Mouse (Mus musculus) megakaryocyte-erythroid progenitor cell, adult 5-6 weeks (primary cell): ENCODE measurements around the gene Psd4. TPM values are rescaled to one million over a fixed set of nuclear protein-coding genes. Genes with fewer than 3 reads are reported as not detected.
A peak's percentile ranks its signal among the peaks of the same experiment; 100 is the strongest.

Experiments
- ATAC-seq: replicated peaks from 2 replicates; pipeline ENCODE4 v1.8.0; 2016; ENCODE audit warnings: mild to moderate bottlenecking, inconsistent platforms; ENCODE audit not compliant: severe bottlenecking, poor library complexity, low FRiP score, low TSS enrichment
- total RNA-seq, 2 experiments: library from RNA; stranded (forward) in 1 of 2; stranded (reverse) in 1 of 2; fragments of 200-1000, 215-1000 nt in 1 of 2; fragments of >200 nt in 1 of 2; fragmentation: Nextera tagmentation in 1 of 2; gene quantifications; 2 replicates each; pipeline ENCODE4 v1.2.3; 2014 to 2017

The Psd4 gene
- total RNA-seq, 2 experiments from 2014 or later, result 32.4 to 50.2 TPM

DNA sequence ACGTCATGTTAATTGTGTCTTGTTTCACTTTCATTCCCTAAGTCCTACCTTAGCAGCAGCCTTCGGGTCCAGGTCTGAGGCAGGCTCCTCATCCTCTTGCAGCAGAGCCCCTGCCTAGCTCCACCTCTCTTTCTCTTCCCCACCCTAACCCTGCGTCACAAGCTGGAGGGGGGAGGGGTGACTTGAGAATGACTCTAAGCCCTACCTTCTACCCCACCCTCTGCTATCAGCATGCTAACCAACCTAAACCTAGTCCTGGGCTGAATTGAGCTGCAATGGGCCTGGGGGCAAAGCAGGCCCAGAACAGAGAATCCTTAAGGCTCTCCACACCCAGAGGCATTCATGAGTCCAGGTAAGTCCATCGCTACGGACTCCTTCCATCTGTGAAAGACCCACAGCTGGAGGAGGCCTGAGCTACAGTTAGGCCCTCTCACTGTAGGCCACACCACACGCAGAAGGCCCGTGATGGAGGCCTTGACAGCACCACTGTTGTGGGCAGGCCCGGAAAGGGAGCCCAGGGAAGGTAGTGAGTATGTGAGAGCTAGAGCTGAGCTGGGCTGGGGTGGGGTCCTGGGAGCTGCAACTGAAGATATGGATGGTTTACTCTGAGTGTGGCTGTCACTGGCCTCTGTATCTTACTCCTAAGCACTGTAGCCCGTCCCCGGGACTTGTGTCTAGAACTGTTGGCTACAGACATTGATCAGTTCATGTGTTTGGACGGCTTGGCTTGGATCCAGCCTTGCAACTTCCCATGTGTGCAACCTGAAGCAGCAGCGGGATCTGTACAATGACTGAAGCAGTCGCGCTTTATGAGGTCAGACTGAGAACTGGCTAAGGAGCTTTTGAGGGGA, 18.0 kb downstream of the Psd4 start:
- ATAC-seq, result peak; percentile 86

DNA sequence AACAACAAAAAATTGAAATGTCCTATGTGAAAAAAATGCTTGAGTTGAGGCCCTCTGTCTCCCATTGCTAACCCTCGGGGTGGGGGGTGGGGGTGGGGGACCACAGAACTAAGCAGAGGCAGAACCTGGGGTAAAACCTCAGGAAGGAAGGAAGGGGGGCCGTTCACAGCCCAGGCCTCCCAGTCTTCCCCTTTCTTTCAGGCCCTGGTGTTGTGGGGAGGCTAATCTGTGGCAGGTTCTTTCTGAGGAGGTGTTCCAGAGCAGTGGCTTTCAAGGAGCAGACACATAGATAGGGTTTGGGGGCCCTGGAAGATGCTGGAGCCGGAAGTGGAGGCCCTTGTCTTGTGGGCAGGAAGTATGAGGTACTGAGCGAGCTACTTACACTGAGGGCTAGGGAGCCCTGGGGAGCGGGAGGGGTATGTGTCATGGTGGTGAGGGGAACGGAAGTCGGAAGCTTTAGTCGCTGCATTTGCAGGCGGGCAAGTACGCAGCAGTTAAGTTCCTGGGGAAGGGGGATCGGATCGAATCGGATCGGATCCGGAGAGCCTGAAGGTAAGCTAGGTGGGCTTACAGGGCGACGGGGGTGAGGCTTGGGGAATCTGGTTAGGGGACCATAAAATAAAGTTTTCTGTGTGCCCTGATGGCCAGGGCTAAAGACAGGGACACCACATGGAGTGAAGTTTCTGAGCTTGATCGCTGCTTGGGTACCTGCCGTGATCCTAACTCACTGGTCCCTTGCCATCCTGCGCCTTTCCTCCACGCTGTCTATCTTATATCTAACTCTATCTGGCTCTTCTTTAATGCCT, 19.0 kb downstream of the Psd4 start:
- ATAC-seq, result peak; percentile 59

DNA sequence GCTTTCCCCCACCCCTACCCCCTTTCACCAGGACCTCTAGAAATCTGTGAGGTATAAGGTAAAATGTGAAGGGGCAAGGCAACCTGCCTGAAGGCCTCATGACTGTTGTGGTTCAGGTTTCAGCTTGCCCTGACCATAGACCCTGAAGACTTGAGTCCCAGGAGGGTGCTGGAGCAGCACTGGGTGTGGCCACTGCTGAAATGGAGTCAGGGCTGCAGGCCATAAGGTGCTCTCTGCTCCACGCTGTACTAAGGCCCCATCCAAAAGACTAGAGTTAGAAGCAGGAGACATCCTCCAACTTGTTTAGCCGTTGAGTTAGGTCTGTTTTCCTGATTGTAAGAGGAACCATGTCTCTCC, 19.6 kb downstream of the Psd4 start:
- ATAC-seq, result no peak; the same call in 1 of the 2 replicates

DNA sequence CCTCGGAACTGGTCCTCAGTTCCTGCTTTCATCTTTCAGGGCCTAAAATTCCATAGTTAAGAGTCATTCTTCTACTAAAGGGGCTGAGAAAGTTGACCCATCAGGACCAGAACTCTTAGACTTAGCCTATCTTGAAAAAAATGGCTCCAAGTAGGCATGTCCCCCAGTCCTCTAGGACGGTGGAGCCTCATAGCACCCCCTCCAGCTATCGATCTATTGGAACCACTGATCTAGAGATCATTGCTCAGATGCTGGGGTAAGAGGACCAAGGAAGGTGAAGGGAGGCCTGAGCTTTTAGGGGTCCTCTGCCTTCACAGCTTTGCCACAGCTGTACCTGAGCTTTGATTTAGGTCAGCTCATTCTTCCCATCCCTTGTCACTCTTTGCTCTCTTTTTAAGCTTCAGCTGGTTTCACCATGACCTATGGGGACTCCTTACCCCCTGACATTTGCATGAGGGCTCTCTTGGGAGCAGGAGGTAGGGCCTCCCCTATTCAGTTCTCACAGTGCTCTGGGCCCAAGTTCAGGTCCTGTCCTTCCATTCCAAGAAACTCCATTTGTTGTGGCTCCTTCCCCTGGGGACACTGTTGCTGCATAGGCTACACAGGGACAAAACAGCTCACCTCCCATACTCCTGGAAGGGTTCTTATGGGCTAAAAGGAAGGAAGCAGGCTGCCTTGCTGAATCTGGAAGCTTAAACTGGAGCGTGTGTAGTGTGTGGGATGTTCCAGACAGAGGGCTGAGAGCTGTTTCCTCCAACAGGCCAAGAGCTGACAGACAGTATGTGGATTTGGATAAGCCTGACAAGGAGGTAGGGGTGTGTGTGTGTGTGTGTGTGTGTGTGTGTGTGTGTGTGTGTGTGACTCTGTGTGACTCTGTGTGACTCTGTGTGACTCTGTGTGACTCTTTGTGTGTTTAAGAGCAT, 20.2 kb downstream of the Psd4 start:
- ATAC-seq, result no peak

GRCm38 (mm10) chr2:24393251-24393650, 25.9 kb downstream of the Psd4 start:
- no peak for ATAC-seq

- peak; percentile 48; the same call in 1 of the 2 replicates for ATAC-seq
Observed at GRCm38 (mm10) chr2:24397115-24397514, 29.7 kb downstream of the Psd4 start.

GRCm38 (mm10) chr2:24400711-24401110, 33.3 kb downstream of the Psd4 start:
- ATAC-seq, result no peak

- peak; percentile 83 for ATAC-seq
Observed at GRCm38 (mm10) chr2:24405345-24406012, 38.1 kb downstream of the Psd4 start.

GRCm38 (mm10) chr2:24407701-24408485, 40.5 kb downstream of the Psd4 start:
- no peak for ATAC-seq

GRCm38 (mm10) chr2:24409166-24409565, 41.8 kb downstream of the Psd4 start:
- peak; percentile 78 for ATAC-seq

DNA sequence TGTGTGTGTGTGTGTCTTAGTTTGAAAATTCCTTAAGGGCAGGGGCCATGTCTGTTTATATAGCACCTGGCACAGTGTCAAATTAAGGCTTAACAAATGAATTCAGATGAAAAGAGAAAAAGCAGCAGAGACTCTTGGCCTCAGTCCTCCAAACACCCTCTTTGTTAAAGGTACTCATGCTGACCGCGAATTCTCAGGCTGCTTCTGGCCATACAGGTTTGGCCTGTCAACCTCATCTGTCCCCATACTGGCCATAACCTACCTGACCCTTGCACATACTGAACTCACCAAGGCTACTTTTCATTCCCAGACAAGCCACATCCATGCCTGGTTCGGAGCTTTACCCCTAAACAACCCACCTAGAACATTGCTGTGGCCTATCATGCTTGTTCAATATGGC, 45.8 kb downstream of the Psd4 start:
- no peak for ATAC-seq

- no peak for ATAC-seq
Observed at GRCm38 (mm10) chr2:24413677-24414076, 46.3 kb downstream of the Psd4 start.

DNA sequence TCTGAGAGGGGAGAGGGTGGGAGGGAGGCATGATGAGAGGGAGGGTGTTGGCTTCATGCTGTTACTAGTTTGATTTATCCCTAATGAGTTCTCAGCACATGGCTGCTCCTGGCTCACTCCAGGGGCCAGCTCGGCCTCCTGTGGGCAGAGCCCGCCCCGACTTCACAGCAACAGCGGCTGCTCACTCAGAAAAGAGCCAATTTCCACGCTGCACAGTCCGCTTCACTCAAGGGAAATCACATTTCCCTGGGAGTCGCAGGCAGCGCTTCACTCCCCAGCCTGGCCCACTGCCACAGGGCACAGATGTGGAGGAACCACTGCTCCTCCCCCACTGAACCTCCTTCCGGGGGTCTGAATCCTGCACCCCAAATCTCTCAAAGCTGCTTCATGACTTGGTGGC, 49.3 kb downstream of the Psd4 start:
- ATAC-seq, result no peak

DNA sequence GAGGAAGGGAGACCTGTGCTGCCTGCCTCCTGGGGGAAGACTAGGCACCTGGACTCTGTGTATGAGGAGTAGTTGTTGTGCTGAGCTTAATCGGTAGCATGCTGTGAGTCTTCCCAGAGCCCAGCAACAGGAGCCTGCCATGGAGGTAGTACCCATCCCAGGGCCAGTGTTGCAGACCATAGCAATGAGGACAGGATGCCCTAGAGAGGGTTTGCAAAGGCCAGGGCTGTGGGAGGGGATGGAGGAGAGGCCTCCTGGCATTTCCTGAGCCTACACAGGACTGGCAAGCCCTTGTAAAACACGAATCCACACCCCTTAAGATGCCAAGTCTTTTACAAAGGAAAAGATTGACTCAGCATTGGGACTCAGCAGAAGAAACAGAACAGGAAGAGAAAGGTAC, 49.7 kb downstream of the Psd4 start:
- ATAC-seq, result no peak

DNA sequence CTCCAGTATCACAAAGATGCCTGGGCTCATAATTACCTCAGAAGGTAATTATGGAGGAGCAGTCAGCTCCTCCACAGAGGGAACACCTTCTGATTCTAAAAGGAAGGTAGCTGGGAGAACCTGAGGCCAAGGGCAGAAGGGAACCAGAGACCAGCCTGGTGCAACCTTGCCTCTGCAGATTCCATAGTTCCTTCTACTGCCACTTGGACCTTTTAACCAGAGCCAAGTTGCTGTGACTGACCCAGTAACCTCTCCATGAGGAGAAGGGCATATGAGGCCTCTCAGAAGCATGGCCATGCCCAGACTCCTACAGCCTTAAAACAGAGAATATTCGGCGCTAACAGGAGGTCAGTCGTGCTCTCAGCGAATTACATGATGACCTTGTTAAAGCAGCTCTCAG, 50.2 kb downstream of the Psd4 start:
- no peak for ATAC-seq

GRCm38 (mm10) chr2:24421211-24421863, 54.0 kb downstream of the Psd4 start:
- no peak for ATAC-seq

DNA sequence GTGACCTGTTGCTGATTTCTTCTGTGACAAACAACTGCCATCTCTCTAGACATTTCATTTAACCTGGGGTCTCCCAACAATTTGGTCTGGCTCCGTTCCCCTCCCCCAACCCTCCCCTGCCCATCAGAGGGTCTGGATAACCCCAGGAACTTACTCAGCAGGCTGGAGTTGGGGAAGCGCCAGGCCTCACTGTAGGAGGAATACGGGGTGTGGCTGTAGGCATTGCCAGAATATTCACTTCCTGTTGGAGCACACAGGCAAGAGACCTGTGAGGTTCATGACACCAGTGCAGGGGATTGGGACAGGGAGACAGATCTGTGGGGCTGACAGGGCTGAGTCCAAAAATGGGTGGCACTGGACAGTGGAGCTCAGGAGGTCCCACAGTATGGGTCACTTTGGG, 55.4 kb downstream of the Psd4 start:
- no peak for ATAC-seq

DNA sequence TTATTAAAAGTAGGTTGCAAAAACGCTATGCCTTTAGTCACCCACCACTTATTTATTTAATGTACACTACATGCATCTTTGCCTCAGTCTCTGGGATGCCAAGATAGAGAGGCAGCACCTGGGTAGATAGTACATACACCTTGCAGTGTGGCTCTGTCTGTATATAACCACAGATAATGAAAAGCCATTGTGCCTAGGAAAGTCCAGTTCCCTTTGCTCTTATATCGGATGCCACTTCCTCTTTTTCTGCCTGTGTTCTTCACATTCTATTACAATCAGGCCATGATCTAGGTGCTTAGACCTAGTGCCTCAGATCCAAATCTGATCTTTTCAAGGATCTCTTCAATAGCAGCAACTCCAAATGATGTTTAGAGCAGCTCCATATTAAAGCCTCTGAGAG, 58.2 kb downstream of the Psd4 start:
- no peak for ATAC-seq
